Mouse (Mus musculus) ES-E14 (cell line): ENCODE measurements at regions not wholly inside any gene's neighbourhood (a gene's known extent, or its start where the extent isn't known, plus 50 kb on each side); places are given as distances from the start of the nearest gene placed in this dataset.

Source experiments
- CHD2 ChIP-seq: IDR thresholded peaks from 2 replicates; pipeline ENCODE4 v1.6.1; 2014; ENCODE audit warnings: mild to moderate bottlenecking, low read depth, low read length, inconsistent platforms
- HCFC1 ChIP-seq: IDR thresholded peaks from 2 replicates; pipeline ENCODE4 v1.6.1; 2012; ENCODE audit warnings: low read length, inconsistent platforms, borderline replicate concordance; ENCODE audit not compliant: insufficient read depth
- MAFK ChIP-seq: IDR thresholded peaks from 2 replicates; pipeline ENCODE4 v1.6.1; 2014; ENCODE audit warnings: mild to moderate bottlenecking, low read depth, low read length, inconsistent platforms; ENCODE audit not compliant: insufficient read depth
- ZC3H11A ChIP-seq: IDR thresholded peaks from 2 replicates; pipeline ENCODE4 v1.6.1; 2012; ENCODE audit warnings: low read depth, mild to moderate bottlenecking, inconsistent platforms, low read length, borderline replicate concordance
- ZNF384 ChIP-seq: IDR thresholded peaks from 2 replicates; pipeline ENCODE4 v1.6.1; 2012; ENCODE audit warnings: low read depth, low read length, inconsistent platforms

- TF ChIP-seq CHD2 (no peak), MAFK (no peak), ZC3H11A (no peak), HCFC1 (no peak), ZNF384 (no peak)
Measured at GRCm38 (mm10) chrX:109552471-109552870, 355.9 kb downstream of the Gm6377 start.
